Mouse (Mus musculus): ENCODE measurements at regions not wholly inside any gene's neighbourhood (a gene's known extent, or its start where the extent isn't known, plus 50 kb on each side); places are given as distances from the start of the nearest gene placed in this dataset.

DNA sequence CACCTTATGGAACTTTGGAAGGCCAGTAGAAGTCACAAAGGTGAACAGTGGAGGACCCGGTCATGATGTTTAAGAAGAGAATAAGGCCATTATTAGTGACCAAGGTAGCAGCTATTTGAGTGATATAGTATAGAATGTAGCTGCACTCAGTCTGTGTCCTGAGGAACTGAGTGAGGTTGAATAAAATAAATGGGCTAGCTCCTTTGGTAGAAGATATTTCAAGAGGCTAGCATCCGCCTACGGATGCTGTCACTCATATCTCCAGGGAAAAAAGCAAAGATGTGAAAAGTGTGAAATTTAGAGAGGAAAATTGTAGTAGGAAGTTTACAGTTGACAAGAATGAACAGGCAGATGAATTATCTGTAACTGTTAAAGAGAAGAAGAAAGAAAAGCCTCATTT, 956.6 kb downstream of the Adgrl3 start:
- H3K27ac ChIP-seq (replicated peaks; ENCODE audit: low read depth, low read length), result no peak overlapping the region
- H3K4me2 ChIP-seq (ENCODE audit: low read depth, low read length), result no peak overlapping the region
- DNase-seq (ENCODE audit: low spot score) (no peak), ATAC-seq (replicated peaks; ENCODE audit: insufficient number of reproducible peaks, low FRiP score, low TSS enrichment, low read depth) (no peak)
- WGBS, result 96% methylated on average over 3 of the region's 3 CpGs
- H3K4me1 ChIP-seq (ENCODE audit: control insufficient read depth, insufficient read depth, low read length), result no peaks in the 10 kb centered on the region
- no peaks in the 10 kb centered on the region for H3K36me3 ChIP-seq (replicated peaks; ENCODE audit: control insufficient read depth, insufficient read depth, low read depth, low read length)
- no peak overlapping the region for H3K4me3 ChIP-seq (ENCODE audit: low read depth, low read length)
- H3K27me3 ChIP-seq (ENCODE audit: control insufficient read depth, insufficient read depth, low read length), result no peaks in the 10 kb centered on the region
- no peaks in the 10 kb centered on the region for H3K9me3 ChIP-seq (replicated peaks; ENCODE audit: control insufficient read depth, low read length)
- no peak overlapping the region for H3K9ac ChIP-seq (replicated peaks; ENCODE audit: low read length)

DNA sequence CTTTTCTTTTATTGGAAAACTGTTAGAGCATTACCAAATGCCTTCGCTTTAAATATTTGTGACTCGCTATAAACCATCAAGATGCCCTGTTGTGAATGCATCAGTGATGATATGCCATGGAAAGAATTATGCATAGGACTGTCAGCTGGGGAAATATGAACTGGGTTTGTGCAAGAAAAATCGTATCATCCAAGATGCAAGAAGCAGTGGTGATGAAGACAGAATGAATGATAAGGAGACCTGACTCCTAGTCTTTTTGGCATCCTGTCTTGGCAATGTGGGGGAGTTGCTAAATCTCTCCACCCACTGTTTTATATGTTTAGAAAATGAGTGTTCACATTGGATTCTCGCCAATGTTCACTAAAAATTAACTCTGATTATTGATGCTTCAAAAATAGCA, 963.4 kb downstream of the Adgrl3 start:
- no peak overlapping the region for H3K4me3 ChIP-seq (ENCODE audit: low read depth, low read length)
- no peaks in the 10 kb centered on the region for H3K4me1 ChIP-seq (ENCODE audit: control insufficient read depth, insufficient read depth, low read length)
- H3K36me3 ChIP-seq (replicated peaks; ENCODE audit: control insufficient read depth, insufficient read depth, low read depth, low read length), result no peaks in the 10 kb centered on the region
- no peak overlapping the region for H3K4me2 ChIP-seq (ENCODE audit: low read depth, low read length)
- 86% methylated on average over 4 of the region's 4 CpGs for WGBS
- H3K9me3 ChIP-seq (replicated peaks; ENCODE audit: control insufficient read depth, low read length), result no peaks in the 10 kb centered on the region
- no peak overlapping the region for H3K27ac ChIP-seq (replicated peaks; ENCODE audit: low read depth, low read length)
- no peak overlapping the region for H3K9ac ChIP-seq (replicated peaks; ENCODE audit: low read length)
- DNase-seq (ENCODE audit: low spot score) (no peak), ATAC-seq (replicated peaks; ENCODE audit: insufficient number of reproducible peaks, low FRiP score, low TSS enrichment, low read depth) (no peak)
- no peaks in the 10 kb centered on the region for H3K27me3 ChIP-seq (ENCODE audit: control insufficient read depth, insufficient read depth, low read length)

DNA sequence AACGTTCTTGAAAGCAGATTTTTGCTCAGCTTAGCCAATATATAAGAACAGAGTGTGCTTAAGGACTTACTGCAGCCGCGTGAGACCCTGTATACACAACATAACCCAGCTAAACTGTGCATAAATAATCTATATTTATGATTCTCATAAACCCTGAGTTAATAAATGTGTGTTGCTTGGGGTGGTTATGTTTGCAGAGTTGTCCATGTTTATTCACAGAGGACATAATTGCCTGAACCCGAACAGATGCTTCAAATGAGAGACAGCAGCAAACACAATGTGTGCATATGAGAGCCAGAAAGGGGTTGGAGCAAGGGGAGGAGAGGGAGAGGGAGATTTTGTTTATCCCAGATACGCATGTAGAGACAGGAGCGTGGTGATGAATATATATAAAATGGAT, 968.1 kb downstream of the Adgrl3 start:
- Histone ChIP-seq H3K36me3 (replicated peaks; ENCODE audit: control insufficient read depth, insufficient read depth, low read depth, low read length) (no peaks in the 10 kb centered on the region), H3K4me1 (ENCODE audit: control insufficient read depth, insufficient read depth, low read length) (no peaks in the 10 kb centered on the region), H3K4me3 (ENCODE audit: low read depth, low read length) (no peak overlapping the region), H3K27ac (replicated peaks; ENCODE audit: low read depth, low read length) (no peak overlapping the region), H3K27me3 (ENCODE audit: control insufficient read depth, insufficient read depth, low read length) (no peaks in the 10 kb centered on the region), H3K9me3 (replicated peaks; ENCODE audit: control insufficient read depth, low read length) (no peaks in the 10 kb centered on the region), H3K9ac (replicated peaks; ENCODE audit: low read length) (no peak overlapping the region), H3K4me2 (ENCODE audit: low read depth, low read length) (no peak overlapping the region)
- no peak for ATAC-seq (replicated peaks; ENCODE audit: insufficient number of reproducible peaks, low FRiP score, low TSS enrichment, low read depth)
- DNase-seq (ENCODE audit: low spot score), result no peak
- 86% methylated on average over 6 of the region's 6 CpGs for WGBS

DNA sequence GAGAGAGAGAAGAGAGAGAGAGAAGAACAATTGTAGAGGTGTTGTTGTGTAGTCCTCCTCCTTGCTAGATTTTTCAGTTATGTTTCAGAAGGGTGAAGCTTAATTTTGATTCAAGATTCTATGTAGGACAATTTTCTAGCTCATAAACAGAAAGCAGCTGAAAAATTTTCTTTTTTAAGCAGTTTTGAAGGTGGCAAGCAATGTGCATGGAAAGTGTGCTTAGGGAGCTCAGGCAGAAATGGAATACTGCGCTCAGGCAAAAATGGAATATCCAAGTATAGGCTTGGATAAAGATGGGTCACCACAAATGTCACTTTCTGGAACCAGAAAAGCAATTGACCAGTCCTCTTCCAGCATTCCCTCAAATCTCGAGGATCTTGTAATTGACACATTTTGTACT, 988.0 kb downstream of the Adgrl3 start:
- Histone ChIP-seq H3K4me1 (ENCODE audit: control insufficient read depth, insufficient read depth, low read length) (no peaks in the 10 kb centered on the region), H3K4me2 (ENCODE audit: low read depth, low read length) (no peak overlapping the region), H3K9me3 (replicated peaks; ENCODE audit: control insufficient read depth, low read length) (no peaks in the 10 kb centered on the region), H3K27me3 (ENCODE audit: control insufficient read depth, insufficient read depth, low read length) (no peaks in the 10 kb centered on the region), H3K9ac (replicated peaks; ENCODE audit: low read length) (no peak overlapping the region), H3K36me3 (replicated peaks; ENCODE audit: control insufficient read depth, insufficient read depth, low read depth, low read length) (no peaks in the 10 kb centered on the region), H3K27ac (replicated peaks; ENCODE audit: low read depth, low read length) (no peak overlapping the region), H3K4me3 (ENCODE audit: low read depth, low read length) (no peak overlapping the region)
- ATAC-seq (replicated peaks; ENCODE audit: insufficient number of reproducible peaks, low FRiP score, low TSS enrichment, low read depth) (no peak), DNase-seq (ENCODE audit: low spot score) (no peak)
- WGBS, result 67% methylated on average over 2 of the region's 2 CpGs

GRCm38 (mm10) chr5:82024126-82024525, 1004.2 kb downstream of the Adgrl3 start:
- H3K9me3 ChIP-seq (replicated peaks; ENCODE audit: control insufficient read depth, low read length), result no peaks in the 10 kb centered on the region
- H3K9ac ChIP-seq (replicated peaks; ENCODE audit: low read length), result no peak overlapping the region
- no peak overlapping the region for H3K4me3 ChIP-seq (ENCODE audit: low read depth, low read length)
- H3K4me2 ChIP-seq (ENCODE audit: low read depth, low read length), result no peak overlapping the region
- H3K27me3 ChIP-seq (ENCODE audit: control insufficient read depth, insufficient read depth, low read length), result no peaks in the 10 kb centered on the region
- no peaks in the 10 kb centered on the region for H3K36me3 ChIP-seq (replicated peaks; ENCODE audit: control insufficient read depth, insufficient read depth, low read depth, low read length)
- no peaks in the 10 kb centered on the region for H3K4me1 ChIP-seq (ENCODE audit: control insufficient read depth, insufficient read depth, low read length)
- H3K27ac ChIP-seq (replicated peaks; ENCODE audit: low read depth, low read length), result no peak overlapping the region
- 16% methylated on average over 4 of the region's 4 CpGs for WGBS
- DNase-seq (ENCODE audit: low spot score), result no peak
- no peak for ATAC-seq (replicated peaks; ENCODE audit: insufficient number of reproducible peaks, low FRiP score, low TSS enrichment, low read depth)

- no peak overlapping the region for H3K27ac ChIP-seq (replicated peaks; ENCODE audit: low read depth, low read length)
- DNase-seq (ENCODE audit: low spot score), result no peak
- H3K27me3 ChIP-seq (ENCODE audit: control insufficient read depth, insufficient read depth, low read length), result no peaks in the 10 kb centered on the region
- H3K9me3 ChIP-seq (replicated peaks; ENCODE audit: control insufficient read depth, low read length), result no peaks in the 10 kb centered on the region
- no peaks in the 10 kb centered on the region for H3K36me3 ChIP-seq (replicated peaks; ENCODE audit: control insufficient read depth, insufficient read depth, low read depth, low read length)
- no peak overlapping the region for H3K4me2 ChIP-seq (ENCODE audit: low read depth, low read length)
- H3K4me3 ChIP-seq (ENCODE audit: low read depth, low read length), result no peak overlapping the region
- 91% methylated on average over 7 of the region's 7 CpGs for WGBS
- no peak overlapping the region for H3K9ac ChIP-seq (replicated peaks; ENCODE audit: low read length)
- ATAC-seq (replicated peaks; ENCODE audit: insufficient number of reproducible peaks, low FRiP score, low TSS enrichment, low read depth), result no peak
- no peaks in the 10 kb centered on the region for H3K4me1 ChIP-seq (ENCODE audit: control insufficient read depth, insufficient read depth, low read length)
Observed at GRCm38 (mm10) chr5:82034776-82035175, 1014.8 kb downstream of the Adgrl3 start.

DNA sequence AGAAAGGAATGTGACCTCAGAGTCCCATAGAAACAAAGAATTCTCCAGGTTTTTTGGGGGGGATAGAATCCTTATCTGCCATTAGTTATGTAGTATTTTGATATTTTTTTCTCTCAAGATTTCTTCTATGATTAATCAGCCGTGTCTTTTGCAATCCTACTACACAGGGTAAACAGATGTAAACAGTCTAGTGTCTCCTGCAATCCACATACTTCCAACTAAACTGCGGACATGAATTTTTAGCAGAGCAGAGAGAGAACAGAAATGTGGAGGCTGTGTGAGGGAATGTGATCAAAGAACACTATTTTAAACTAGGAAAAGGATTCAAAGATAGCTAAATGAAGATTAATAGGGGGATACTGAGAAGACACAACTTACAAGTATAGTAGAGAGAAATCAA, 1026.2 kb downstream of the Adgrl3 start:
- Histone ChIP-seq H3K9ac (replicated peaks; ENCODE audit: low read length) (no peak overlapping the region), H3K4me2 (ENCODE audit: low read depth, low read length) (no peak overlapping the region), H3K4me1 (ENCODE audit: control insufficient read depth, insufficient read depth, low read length) (no peaks in the 10 kb centered on the region), H3K27ac (replicated peaks; ENCODE audit: low read depth, low read length) (no peak overlapping the region), H3K4me3 (ENCODE audit: low read depth, low read length) (no peak overlapping the region), H3K27me3 (ENCODE audit: control insufficient read depth, insufficient read depth, low read length) (no peaks in the 10 kb centered on the region), H3K36me3 (replicated peaks; ENCODE audit: control insufficient read depth, insufficient read depth, low read depth, low read length) (no peaks in the 10 kb centered on the region), H3K9me3 (replicated peaks; ENCODE audit: control insufficient read depth, low read length) (no peaks in the 10 kb centered on the region)
- DNase-seq (ENCODE audit: low spot score), result no peak
- no peak for ATAC-seq (replicated peaks; ENCODE audit: insufficient number of reproducible peaks, low FRiP score, low TSS enrichment, low read depth)
- 72% methylated on average over 2 of the region's 2 CpGs for WGBS

DNA sequence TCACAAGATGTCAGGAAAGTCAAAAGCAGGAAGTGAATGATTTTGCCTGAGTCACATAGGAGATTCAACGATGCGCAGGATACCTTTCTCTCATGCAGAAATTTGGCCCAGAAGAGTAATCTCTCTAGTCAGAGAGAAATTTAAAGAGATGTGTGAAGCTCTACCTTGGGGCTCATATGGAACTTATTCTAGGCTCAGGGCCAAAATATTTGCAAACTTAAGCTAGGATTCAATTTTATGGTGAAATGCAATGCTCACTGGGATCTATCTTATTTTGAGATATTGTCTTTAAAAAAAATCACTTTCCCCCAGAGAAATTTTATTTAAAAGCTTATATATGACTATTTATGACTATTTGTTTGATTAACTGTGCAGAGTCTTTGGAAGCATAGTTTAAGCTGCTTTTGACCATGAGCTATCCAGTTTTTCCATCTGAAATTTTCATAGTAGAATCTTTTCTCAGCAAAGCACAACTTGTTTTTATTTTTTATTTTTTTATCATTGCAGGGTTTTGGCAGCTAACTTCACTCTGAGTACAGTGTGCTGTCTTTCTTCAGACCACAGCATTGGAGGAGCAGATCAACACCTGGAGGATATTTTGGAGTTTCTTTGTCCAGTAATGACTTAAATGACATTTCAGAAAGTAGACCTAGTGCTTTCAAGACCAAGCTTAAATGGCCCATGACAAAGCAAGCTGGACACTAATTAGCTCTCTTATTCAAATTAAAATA, 1039.3 kb downstream of the Adgrl3 start:
- no peak overlapping the region for H3K9ac ChIP-seq (replicated peaks; ENCODE audit: low read length)
- H3K36me3 ChIP-seq (replicated peaks; ENCODE audit: control insufficient read depth, insufficient read depth, low read depth, low read length), result no peaks in the 10 kb centered on the region
- DNase-seq (ENCODE audit: low spot score) (no peak), ATAC-seq (replicated peaks; ENCODE audit: insufficient number of reproducible peaks, low FRiP score, low TSS enrichment, low read depth) (no peak)
- H3K4me1 ChIP-seq (ENCODE audit: control insufficient read depth, insufficient read depth, low read length), result no peaks in the 10 kb centered on the region
- H3K27ac ChIP-seq (replicated peaks; ENCODE audit: low read depth, low read length), result no peak overlapping the region
- no peaks in the 10 kb centered on the region for H3K27me3 ChIP-seq (ENCODE audit: control insufficient read depth, insufficient read depth, low read length)
- no peaks in the 10 kb centered on the region for H3K9me3 ChIP-seq (replicated peaks; ENCODE audit: control insufficient read depth, low read length)
- H3K4me3 ChIP-seq (ENCODE audit: low read depth, low read length), result no peak overlapping the region
- 92% methylated on average over 2 of the region's 2 CpGs for WGBS
- no peak overlapping the region for H3K4me2 ChIP-seq (ENCODE audit: low read depth, low read length)
